Mouse (Mus musculus) liver, embryonic 14.5 days (tissue): Measurements from ENCODE around the gene Rdh9.

ENCODE experiments used
- CTCF ChIP-seq: IDR thresholded peaks from 2 replicates; pipeline ENCODE4 v1.5.1; 2016; ENCODE audit warnings: antibody characterized with exemption, low read depth, control low read depth
- EP300 ChIP-seq: IDR thresholded peaks from 2 replicates; pipeline ENCODE4 v1.6.1; 2016; ENCODE audit warnings: antibody characterized with exemption, low read depth

- TF ChIP-seq CTCF (no peak), EP300 (no peak)
Measured at GRCm38 (mm10) chr10:127728437-127728836, 47.7 kb upstream of the Rdh9 start.
